Mouse (Mus musculus) olfactory bulb, adult 2 months (tissue): ENCODE measurements around the gene Gm42957.

Source experiments
- CTCF ChIP-seq: fragments of 200-500 bp; IDR thresholded peaks from 2 replicates; pipeline ENCODE4 v1.5.1; 2012; ENCODE audit warnings: low read depth, mild to moderate bottlenecking, low read length, moderate library complexity; ENCODE audit not compliant: insufficient read depth
- POLR2A ChIP-seq: fragments of 200-500 bp; IDR thresholded peaks from 2 replicates; pipeline ENCODE4 v1.6.1; 2012; ENCODE audit warnings: mild to moderate bottlenecking, low read depth, low read length, moderate library complexity; ENCODE audit not compliant: insufficient read depth

GRCm38 (mm10) chr3:96593374-96593773 is 41.9 kb upstream of the Gm42957 start:
- TF ChIP-seq CTCF (no peak), POLR2A (no peak)
